Mouse (Mus musculus) intestine, embryonic 15.5 days (tissue): Measurements from ENCODE around the gene Maml1. TPM values are rescaled to one million over a fixed set of nuclear protein-coding genes. Genes with fewer than 3 reads are reported as not detected.

Experiments
- ATAC-seq: fragments of 200-750 bp; cut with Nextera tagmentation; 2 replicates; pipeline ENCODE4 v1.8.0; 2017; ENCODE audit warnings: moderate TSS enrichment, moderate library complexity
- H3K27ac ChIP-seq: fragments of 300-500 bp; sonication (generic); 2 replicates; pipeline ENCODE4 v1.5.1; 2015; ENCODE audit warnings: mild to moderate bottlenecking, inconsistent platforms
- H3K27me3 ChIP-seq: fragments of 300-500 bp; sonication (generic); replicated peaks from 2 replicates; pipeline ENCODE4 v1.6.1; 2015; ENCODE audit warnings: inconsistent platforms
- H3K36me3 ChIP-seq: fragments of 300-500 bp; sonication (generic); 2 replicates; pipeline ENCODE4 v1.6.1; 2015; ENCODE audit warnings: inconsistent platforms
- H3K4me1 ChIP-seq: fragments of 300-500 bp; sonication (generic); replicated peaks from 2 replicates; pipeline ENCODE4 v1.6.1; 2015; ENCODE audit warnings: inconsistent platforms
- H3K4me2 ChIP-seq: fragments of 300-500 bp; sonication (generic); replicated peaks from 2 replicates; pipeline ENCODE4 v1.6.1; 2015; ENCODE audit warnings: mild to moderate bottlenecking, inconsistent platforms
- H3K4me3 ChIP-seq: fragments of 300-500 bp; sonication (generic); replicated peaks from 2 replicates; pipeline ENCODE4 v1.5.1; 2015; ENCODE audit warnings: inconsistent platforms
- H3K9ac ChIP-seq: fragments of 300-500 bp; sonication (generic); 2 replicates; pipeline ENCODE4 v1.6.1; 2015; ENCODE audit warnings: inconsistent platforms
- H3K9me3 ChIP-seq: fragments of 300-500 bp; sonication (generic); 2 replicates; pipeline ENCODE4 v1.6.1; 2016; ENCODE audit warnings: inconsistent platforms
- WGBS: fragments of 180-500 bp; shearing (Covaris S2); methylation state at CpG from one replicate; pipeline ENCODE4 v1.1.7; 2015; 5-methylcytosine and 5-hydroxymethylcytosine counted together
- polyA plus RNA-seq: library from polyadenylated mRNA; unstranded; fragments of >200 nt; fragmentation: Nextera tagmentation; extraction: Ambion mirVana; gene quantifications from 2 replicates; pipeline ENCODE4 v1.2.1, GENCODE M21; 2015

The Maml1 gene
- polyA plus RNA-seq, 1 experiment from 2014 or later: 4.3 TPM

- Histone ChIP-seq H3K4me3 (peak overlapping the region; percentile 95), H3K9me3 (no peaks in the 10 kb centered on the region), H3K9ac (peak overlapping the region; percentile 94), H3K4me1 (peaks cover 33% of the 10 kb centered on the region), H3K27me3 (no peaks in the 10 kb centered on the region), H3K4me2 (peak overlapping the region; percentile 94), H3K36me3 (no peaks in the 10 kb centered on the region), H3K27ac (peak overlapping the region; percentile 91)
- ATAC-seq: peak; percentile 90
- under 1% methylated on average over 70 of the region's 70 CpGs for WGBS
Observed at GRCm38 (mm10) chr11:50224671-50225530, 67.2 kb downstream of the Maml1 start.

GRCm38 (mm10) chr11:50223783-50224662 is 68.1 kb downstream of the Maml1 start:
- Histone ChIP-seq H3K9ac (peak overlapping the region; percentile 94), H3K27me3 (no peaks in the 10 kb centered on the region), H3K4me2 (peak overlapping the region; percentile 94), H3K36me3 (no peaks in the 10 kb centered on the region), H3K9me3 (no peaks in the 10 kb centered on the region), H3K27ac (peak overlapping the region; percentile 91), H3K4me1 (peaks cover 33% of the 10 kb centered on the region), H3K4me3 (peak overlapping the region; percentile 95)
- peak; percentile 1; the same call in 1 of the 2 replicates for ATAC-seq
- 5% methylated on average over 17 of the region's 17 CpGs for WGBS

- Histone ChIP-seq H3K36me3 (no peaks in the 10 kb centered on the region), H3K9ac (no peak overlapping the region), H3K27ac (no peak overlapping the region), H3K4me3 (no peak overlapping the region), H3K27me3 (no peaks in the 10 kb centered on the region), H3K4me2 (peak overlapping the region; percentile 94; the same call in 1 of the 2 replicates), H3K4me1 (peaks cover 30% of the 10 kb centered on the region), H3K9me3 (no peaks in the 10 kb centered on the region)
- no peak for ATAC-seq
- 61% methylated on average over 7 of the region's 7 CpGs for WGBS
Observed at GRCm38 (mm10) chr11:50222559-50223276, 69.4 kb downstream of the Maml1 start.

GRCm38 (mm10) chr11:50219833-50220232 is 72.3 kb downstream of the Maml1 start:
- H3K27ac ChIP-seq: no peak overlapping the region
- H3K36me3 ChIP-seq: no peaks in the 10 kb centered on the region
- peaks cover 26% of the 10 kb centered on the region for H3K4me1 ChIP-seq
- no peak for ATAC-seq
- no peaks in the 10 kb centered on the region for H3K27me3 ChIP-seq
- 55% methylated on average over 2 of the region's 2 CpGs for WGBS
- H3K9me3 ChIP-seq: no peaks in the 10 kb centered on the region
- H3K4me3 ChIP-seq: no peak overlapping the region
- no peak overlapping the region for H3K4me2 ChIP-seq
- no peak overlapping the region for H3K9ac ChIP-seq

GRCm38 (mm10) chr11:50217811-50218210 is 74.3 kb downstream of the Maml1 start:
- Histone ChIP-seq H3K4me2 (no peak overlapping the region), H3K27ac (no peak overlapping the region), H3K4me3 (no peak overlapping the region), H3K4me1 (peaks cover 24% of the 10 kb centered on the region), H3K9ac (no peak overlapping the region), H3K27me3 (no peaks in the 10 kb centered on the region), H3K9me3 (no peaks in the 10 kb centered on the region), H3K36me3 (no peaks in the 10 kb centered on the region)
- no peak for ATAC-seq
- 66% methylated on average over 4 of the region's 4 CpGs for WGBS

- H3K27ac ChIP-seq: no peak overlapping the region
- H3K4me1 ChIP-seq: peaks cover 23% of the 10 kb centered on the region
- no peaks in the 10 kb centered on the region for H3K9me3 ChIP-seq
- no peak for ATAC-seq
- H3K4me3 ChIP-seq: no peak overlapping the region
- 74% methylated on average over 4 of the region's 4 CpGs for WGBS
- no peak overlapping the region for H3K4me2 ChIP-seq
- H3K9ac ChIP-seq: no peak overlapping the region
- H3K36me3 ChIP-seq: no peaks in the 10 kb centered on the region
- H3K27me3 ChIP-seq: no peaks in the 10 kb centered on the region
Observed at GRCm38 (mm10) chr11:50216724-50217366, 75.3 kb downstream of the Maml1 start.

GRCm38 (mm10) chr11:50215633-50216032 is 76.5 kb downstream of the Maml1 start:
- Histone ChIP-seq H3K4me3 (no peak overlapping the region), H3K9me3 (no peaks in the 10 kb centered on the region), H3K27ac (no peak overlapping the region), H3K36me3 (no peaks in the 10 kb centered on the region), H3K4me1 (peaks cover 28% of the 10 kb centered on the region), H3K4me2 (peak overlapping the region; percentile 24), H3K9ac (no peak overlapping the region), H3K27me3 (no peaks in the 10 kb centered on the region)
- no peak for ATAC-seq
- WGBS: 25% methylated on average over 9 of the region's 9 CpGs

GRCm38 (mm10) chr11:50214631-50215030 is 77.5 kb downstream of the Maml1 start:
- WGBS: 85% methylated on average over 6 of the region's 6 CpGs
- Histone ChIP-seq H3K9me3 (no peaks in the 10 kb centered on the region), H3K4me3 (no peak overlapping the region), H3K9ac (no peak overlapping the region), H3K27me3 (no peaks in the 10 kb centered on the region), H3K4me1 (peaks cover 28% of the 10 kb centered on the region), H3K4me2 (no peak overlapping the region), H3K36me3 (no peaks in the 10 kb centered on the region), H3K27ac (no peak overlapping the region)
- ATAC-seq: no peak

GRCm38 (mm10) chr11:50212848-50213758 is 79.0 kb downstream of the Maml1 start:
- ATAC-seq: peak; percentile 40
- H3K4me2 ChIP-seq: no peak overlapping the region
- WGBS: 44% methylated on average over 11 of the region's 11 CpGs
- no peaks in the 10 kb centered on the region for H3K27me3 ChIP-seq
- no peaks in the 10 kb centered on the region for H3K36me3 ChIP-seq
- H3K9ac ChIP-seq: no peak overlapping the region
- H3K4me3 ChIP-seq: no peak overlapping the region
- peaks cover 29% of the 10 kb centered on the region for H3K4me1 ChIP-seq
- H3K27ac ChIP-seq: 0 out of 2 replicates have a peak overlapping the region, but pooled peaks have one; percentile 48
- H3K9me3 ChIP-seq: no peaks in the 10 kb centered on the region

- H3K36me3 ChIP-seq: peaks cover 5% of the 10 kb centered on the region
- ATAC-seq: no peak
- no peak overlapping the region for H3K9ac ChIP-seq
- peaks cover 25% of the 10 kb centered on the region for H3K4me1 ChIP-seq
- WGBS: 67% methylated on average over 3 of the region's 3 CpGs
- H3K9me3 ChIP-seq: no peaks in the 10 kb centered on the region
- H3K27me3 ChIP-seq: no peaks in the 10 kb centered on the region
- H3K4me3 ChIP-seq: no peak overlapping the region
- no peak overlapping the region for H3K27ac ChIP-seq
- no peak overlapping the region for H3K4me2 ChIP-seq
Observed at GRCm38 (mm10) chr11:50212060-50212739, 79.9 kb downstream of the Maml1 start.
